Mouse (Mus musculus): ENCODE measurements at regions not wholly inside any gene's neighbourhood (a gene's known extent, or its start where the extent isn't known, plus 50 kb on each side); places are given as distances from the start of the nearest gene placed in this dataset.
A peak's percentile ranks its signal among the peaks of the same experiment; 100 is the strongest.

- ATAC-seq (replicated peaks; ENCODE audit: low read depth, poor library complexity, severe bottlenecking), result no peak
Observed at GRCm38 (mm10) chr2:148255662-148256061, 139.5 kb upstream of the Sstr4 start.

GRCm38 (mm10) chr2:148264111-148264730, 130.9 kb upstream of the Sstr4 start:
- no peak for ATAC-seq (replicated peaks; ENCODE audit: low read depth, poor library complexity, severe bottlenecking)

- no peak for ATAC-seq (replicated peaks; ENCODE audit: low read depth, poor library complexity, severe bottlenecking)
Observed at GRCm38 (mm10) chr2:148279200-148279599, 115.9 kb upstream of the Sstr4 start.

GRCm38 (mm10) chr2:148290326-148290725, 104.8 kb upstream of the Sstr4 start:
- no peak for ATAC-seq (replicated peaks; ENCODE audit: low read depth, poor library complexity, severe bottlenecking)

- ATAC-seq (replicated peaks; ENCODE audit: low read depth, poor library complexity, severe bottlenecking), result no peak
Observed at GRCm38 (mm10) chr2:148292442-148292841, 102.7 kb upstream of the Sstr4 start.

GRCm38 (mm10) chr2:148292895-148293294, 102.2 kb upstream of the Sstr4 start:
- 0 out of 2 replicates have a peak, but pooled peaks have one; percentile 45 for ATAC-seq (replicated peaks; ENCODE audit: low read depth, poor library complexity, severe bottlenecking)

- ATAC-seq (replicated peaks; ENCODE audit: low read depth, poor library complexity, severe bottlenecking), result no peak
Observed at GRCm38 (mm10) chr2:148300879-148301278, 94.3 kb upstream of the Sstr4 start.

- ATAC-seq (replicated peaks; ENCODE audit: low read depth, poor library complexity, severe bottlenecking), result no peak
Observed at GRCm38 (mm10) chr2:148312255-148312654, 82.9 kb upstream of the Sstr4 start.

GRCm38 (mm10) chr2:148320896-148321295, 74.2 kb upstream of the Sstr4 start:
- ATAC-seq (replicated peaks; ENCODE audit: low read depth, poor library complexity, severe bottlenecking), result no peak

GRCm38 (mm10) chr2:148325362-148325761, 69.8 kb upstream of the Sstr4 start:
- no peak for ATAC-seq (replicated peaks; ENCODE audit: low read depth, poor library complexity, severe bottlenecking)

GRCm38 (mm10) chr2:148325854-148326387, 69.2 kb upstream of the Sstr4 start:
- no peak for ATAC-seq (replicated peaks; ENCODE audit: low read depth, poor library complexity, severe bottlenecking)

- no peak for ATAC-seq (replicated peaks; ENCODE audit: low read depth, poor library complexity, severe bottlenecking)
Observed at GRCm38 (mm10) chr2:148326414-148326813, 68.7 kb upstream of the Sstr4 start.

GRCm38 (mm10) chr2:148327552-148327951, 67.6 kb upstream of the Sstr4 start:
- ATAC-seq (replicated peaks; ENCODE audit: low read depth, poor library complexity, severe bottlenecking), result no peak

GRCm38 (mm10) chr2:148330368-148330767, 64.8 kb upstream of the Sstr4 start:
- ATAC-seq (replicated peaks; ENCODE audit: low read depth, poor library complexity, severe bottlenecking), result no peak

GRCm38 (mm10) chr2:148334555-148334954, 60.6 kb upstream of the Sstr4 start:
- ATAC-seq (replicated peaks; ENCODE audit: low read depth, poor library complexity, severe bottlenecking), result no peak

GRCm38 (mm10) chr2:148336626-148337025, 58.5 kb upstream of the Sstr4 start:
- ATAC-seq (replicated peaks; ENCODE audit: low read depth, poor library complexity, severe bottlenecking), result peak; percentile 67

- ATAC-seq (replicated peaks; ENCODE audit: low read depth, poor library complexity, severe bottlenecking), result peak; percentile 68
Observed at GRCm38 (mm10) chr2:148338308-148338768, 56.8 kb upstream of the Sstr4 start.

GRCm38 (mm10) chr2:148338894-148339293, 56.2 kb upstream of the Sstr4 start:
- no peak for ATAC-seq (replicated peaks; ENCODE audit: low read depth, poor library complexity, severe bottlenecking)

- ATAC-seq (replicated peaks; ENCODE audit: low read depth, poor library complexity, severe bottlenecking), result no peak
Observed at GRCm38 (mm10) chr2:148344193-148344592, 51.0 kb upstream of the Sstr4 start.
